Mouse (Mus musculus) urinary bladder, adult 18-20 months (tissue): Measurements from ENCODE around the gene Daxx.
"Not testable (repeated sequence)": the region's sequence is repeated elsewhere in the genome, so short reads cannot be mapped to it uniquely, and the experiment has no call there.

Source experiments
- DNase-seq, 2 experiments: peaks; one replicate each; pipeline ENCODE4 v3.0.0; 2022; ENCODE audit warnings: low spot score in 2 of 2, mixed read lengths in 2 of 2

The Daxx gene

GRCm38 (mm10) chr17:33902491-33902890, 6.7 kb upstream of the Daxx start:
- no peak for DNase-seq

GRCm38 (mm10) chr17:33903911-33904651, 5.1 kb upstream of the Daxx start:
- DNase-seq, result not testable (repeated sequence)

- not testable (repeated sequence) for DNase-seq
Observed at GRCm38 (mm10) chr17:33904835-33905234, 4.4 kb upstream of the Daxx start, which contains the start of gene Platr17. Platr17 (plus strand) TSS chr17:33905135.

- DNase-seq, result peak in 1 of 2 experiments; percentile 59
Observed at GRCm38 (mm10) chr17:33908331-33909076, 710 bp upstream of the Daxx start.

GRCm38 (mm10) chr17:33909869-33910250, 646 bp downstream of the Daxx start:
- DNase-seq, result peak in 1 of 2 experiments; percentile 63

GRCm38 (mm10) chr17:33910346-33911051, 1.3 kb downstream of the Daxx start:
- DNase-seq, result no peak

GRCm38 (mm10) chr17:33911052-33911812, 2.0 kb downstream of the Daxx start:
- DNase-seq, result no peak

- DNase-seq, result no peak
Observed at GRCm38 (mm10) chr17:33911813-33912414, 2.7 kb downstream of the Daxx start.

- no peak for DNase-seq
Observed at GRCm38 (mm10) chr17:33913264-33913663, 4.0 kb downstream of the Daxx start.

- no peak for DNase-seq
Observed at GRCm38 (mm10) chr17:33913905-33914304, 4.7 kb downstream of the Daxx start.

GRCm38 (mm10) chr17:33914969-33915391, 5.8 kb downstream of the Daxx start:
- DNase-seq, result no peak

- peak; percentile 80 to 95 for DNase-seq
Observed at GRCm38 (mm10) chr17:33915671-33916250, 6.5 kb downstream of the Daxx start, which contains the start of the genes Tapbp and Zbtb22. Tapbp (plus strand) TSS chr17:33915899. Zbtb22 (plus strand) TSS chr17:33915904.

- no peak for DNase-seq
Observed at GRCm38 (mm10) chr17:33916294-33916693, 7.1 kb downstream of the Daxx start.

GRCm38 (mm10) chr17:33916847-33917655, 7.8 kb downstream of the Daxx start:
- DNase-seq, result no peak

GRCm38 (mm10) chr17:33917656-33918292, 8.6 kb downstream of the Daxx start:
- no peak for DNase-seq

GRCm38 (mm10) chr17:33918293-33919203, 9.3 kb downstream of the Daxx start:
- peak in 1 of 2 experiments; percentile 45 for DNase-seq

- peak; percentile 78 to 86 for DNase-seq
Observed at GRCm38 (mm10) chr17:33919351-33920281, 10.4 kb downstream of the Daxx start.
